Mouse (Mus musculus) heart, postnatal 0 days (tissue): ENCODE results near the gene Prkg1.

Source experiments
- CTCF ChIP-seq: IDR thresholded peaks from 2 replicates; pipeline ENCODE4 v1.5.1; 2016; ENCODE audit warnings: antibody characterized with exemption, control low read depth, low read depth
- EP300 ChIP-seq: IDR thresholded peaks from 2 replicates; pipeline ENCODE4 v1.6.1; 2016; ENCODE audit warnings: antibody characterized with exemption, low read depth

DNA sequence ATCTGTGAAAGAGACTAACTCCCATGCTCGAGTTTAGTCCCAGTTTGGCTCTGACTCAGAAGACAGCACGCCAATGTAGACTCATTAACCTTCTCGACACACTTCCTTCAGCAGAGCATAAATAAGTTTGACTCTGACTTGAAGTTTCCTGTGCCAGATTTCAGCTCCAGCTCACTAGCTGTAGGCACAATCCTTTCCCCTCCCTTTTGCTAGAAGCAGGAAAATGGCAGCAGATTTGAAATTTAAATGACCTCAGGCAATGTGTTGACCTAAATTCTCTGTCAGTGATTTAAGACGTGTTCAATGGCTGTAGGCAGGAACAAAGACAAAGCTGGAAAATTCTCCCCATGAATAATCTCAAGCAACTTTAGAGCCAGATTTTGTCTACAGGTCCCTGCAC is 650.1 kb downstream of the Prkg1 start:
- no peak for TF ChIP-seq CTCF
- no peak for TF ChIP-seq EP300
